Mouse (Mus musculus): ENCODE data around the gene Lrrc20. TPM values are rescaled to one million over a fixed set of nuclear protein-coding genes. Genes with fewer than 3 reads are reported as not detected.

The Lrrc20 gene
- polyA plus RNA-seq, 1 experiment from 2014 or later: 13.0 TPM

DNA sequence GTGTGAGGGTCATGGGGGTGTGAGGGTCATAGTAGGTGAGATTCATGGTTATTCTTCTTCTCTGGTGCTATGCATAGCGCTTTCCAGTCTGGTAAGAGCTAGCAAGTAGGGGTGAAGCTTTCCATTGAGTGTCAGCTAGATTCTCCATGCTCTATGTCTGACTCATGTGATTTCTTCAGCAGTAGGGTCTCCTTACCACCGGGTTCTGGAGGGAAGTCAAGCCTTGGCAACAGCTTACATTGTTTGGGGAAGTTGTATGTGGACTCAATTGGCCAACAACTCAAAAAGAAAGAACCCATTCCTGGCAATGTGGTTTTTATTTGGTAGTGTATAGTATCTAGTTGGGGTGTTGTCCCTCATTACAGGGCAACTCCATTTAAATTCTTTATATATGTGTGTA lies 28.5 kb downstream of the Lrrc20 start:
- H3K36me3 ChIP-seq (replicated peaks): no peaks in the 10 kb centered on the region
- WGBS: 85% methylated on average over 2 of the region's 2 CpGs
- H3K4me1 ChIP-seq: peaks cover 12% of the 10 kb centered on the region

DNA sequence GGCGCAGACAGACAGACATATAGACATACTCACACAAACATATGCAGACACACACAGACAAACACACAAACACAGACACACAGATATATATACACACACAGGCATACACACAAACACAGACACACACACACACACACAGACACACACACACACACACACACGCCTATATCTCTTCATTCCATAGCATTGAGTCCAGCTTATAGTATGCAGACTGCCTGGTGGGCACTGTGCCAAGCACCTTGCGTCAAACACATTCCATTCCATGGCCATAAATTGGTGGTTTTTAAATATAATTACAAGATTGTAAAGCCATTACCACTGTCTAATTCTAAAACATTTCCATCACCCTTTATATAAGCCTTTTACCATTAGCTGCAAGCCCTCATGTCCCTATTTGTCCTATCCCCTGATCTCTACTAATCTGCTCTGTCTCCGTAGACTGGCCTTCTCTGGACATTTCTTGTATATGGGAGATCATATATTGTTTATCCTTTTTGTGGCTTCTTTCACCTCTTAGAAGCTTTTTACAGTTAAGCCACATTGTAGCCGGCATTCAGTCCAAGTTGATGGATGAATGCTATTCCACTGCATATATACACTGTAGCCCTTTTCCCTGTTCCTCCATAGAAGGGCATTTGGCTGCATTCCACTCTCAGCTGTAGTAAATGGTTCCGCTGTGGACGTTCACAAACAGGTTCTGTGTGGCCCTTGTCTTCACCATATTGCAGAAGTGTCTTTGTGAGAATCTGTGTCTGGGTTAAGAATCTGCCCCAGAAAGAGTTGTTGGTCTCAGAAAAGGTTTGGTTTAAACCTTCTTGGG lies 31.0 kb downstream of the Lrrc20 start:
- 91% methylated on average over 7 of the region's 7 CpGs for WGBS
- no peak for DNase-seq (ENCODE audit: low spot score)
- Histone ChIP-seq H3K4me1 (0 out of 2 replicates have a peak, but pooled peaks cover 3% of the 10 kb centered on the region), H3K9me3 (no peaks in the 10 kb centered on the region), H3K27me3 (replicated peaks; ENCODE audit: low read depth, poor library complexity, severe bottlenecking) (no peaks in the 10 kb centered on the region), H3K27ac (replicated peaks) (no peak overlapping the region), H3K4me3 (no peak overlapping the region), H3K36me3 (replicated peaks) (no peaks in the 10 kb centered on the region)

More for the DNA sequence above, 28.5 kb downstream of the Lrrc20 start:
- Histone ChIP-seq H3K27ac (replicated peaks) (no peak overlapping the region), H3K9me3 (no peaks in the 10 kb centered on the region), H3K27me3 (replicated peaks; ENCODE audit: low read depth, poor library complexity, severe bottlenecking) (no peaks in the 10 kb centered on the region), H3K4me3 (no peak overlapping the region)
- no peak for DNase-seq (ENCODE audit: low spot score)

DNA sequence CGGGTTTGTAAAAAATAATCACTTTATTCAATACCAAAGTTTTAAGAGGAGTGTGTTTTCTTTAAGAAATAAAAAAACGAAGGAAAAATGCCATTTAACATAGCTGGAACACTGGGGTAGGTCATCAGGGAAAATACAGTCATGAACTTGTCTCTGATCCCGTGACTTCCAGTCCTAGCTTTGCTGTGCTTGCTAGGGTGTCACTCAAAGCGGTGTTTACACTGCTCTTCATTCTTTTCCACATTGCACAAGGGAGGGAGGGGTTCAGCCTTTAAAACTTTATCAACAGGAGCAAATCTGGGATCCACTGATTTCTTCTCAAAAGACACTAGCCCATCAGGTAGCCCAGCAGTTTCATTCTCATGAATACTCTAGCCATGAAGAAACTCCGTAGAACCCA lies 34.3 kb downstream of the Lrrc20 start:
- peaks cover 9% of the 10 kb centered on the region; the same call in 1 of the 2 replicates for H3K4me1 ChIP-seq
- DNase-seq (ENCODE audit: low spot score): no peak
- WGBS: 89% methylated on average over 5 of the region's 5 CpGs
- H3K27me3 ChIP-seq (replicated peaks; ENCODE audit: low read depth, poor library complexity, severe bottlenecking): no peaks in the 10 kb centered on the region
- H3K9me3 ChIP-seq: no peaks in the 10 kb centered on the region
- H3K4me3 ChIP-seq: no peak overlapping the region
- no peak overlapping the region for H3K27ac ChIP-seq (replicated peaks)
- H3K36me3 ChIP-seq (replicated peaks): no peaks in the 10 kb centered on the region

DNA sequence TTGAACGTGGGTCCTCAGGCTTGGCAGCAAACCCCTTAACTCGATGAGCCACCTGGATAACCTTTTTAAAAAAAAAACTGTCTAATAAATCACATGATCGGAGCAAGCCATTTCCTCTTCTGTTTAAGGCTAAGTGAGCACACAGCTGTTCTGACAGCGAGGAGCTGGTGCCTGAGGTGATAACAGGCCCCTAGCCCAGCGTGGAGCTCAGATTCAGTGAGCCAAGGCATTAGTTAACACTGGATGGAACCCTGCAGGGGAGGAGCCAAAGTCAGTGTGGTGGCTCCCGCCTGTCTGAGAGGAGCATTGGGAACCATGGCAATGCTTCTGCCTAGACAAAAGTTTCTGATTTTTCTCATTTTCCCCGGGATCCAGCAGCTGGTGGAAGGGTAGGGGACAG lies 35.2 kb downstream of the Lrrc20 start:
- H3K27ac ChIP-seq (replicated peaks): no peak overlapping the region
- H3K4me1 ChIP-seq: peaks cover 9% of the 10 kb centered on the region; the same call in 1 of the 2 replicates
- 37% methylated on average over 7 of the region's 7 CpGs for WGBS
- H3K9me3 ChIP-seq: no peaks in the 10 kb centered on the region
- no peaks in the 10 kb centered on the region for H3K36me3 ChIP-seq (replicated peaks)
- DNase-seq (ENCODE audit: low spot score): peak; percentile 33
- no peak overlapping the region for H3K4me3 ChIP-seq
- no peaks in the 10 kb centered on the region for H3K27me3 ChIP-seq (replicated peaks; ENCODE audit: low read depth, poor library complexity, severe bottlenecking)

- Histone ChIP-seq H3K36me3 (replicated peaks) (no peaks in the 10 kb centered on the region), H3K27me3 (replicated peaks; ENCODE audit: low read depth, poor library complexity, severe bottlenecking) (no peaks in the 10 kb centered on the region; the same call in 1 of the 2 replicates), H3K9me3 (no peaks in the 10 kb centered on the region), H3K4me3 (no peak overlapping the region), H3K4me1 (peaks cover 14% of the 10 kb centered on the region), H3K27ac (replicated peaks) (no peak overlapping the region)
- WGBS: 63% methylated on average over 11 of the region's 11 CpGs
- no peak for DNase-seq (ENCODE audit: low spot score)
Measured at GRCm38 (mm10) chr10:61512215-61512889, 36.8 kb downstream of the Lrrc20 start.

- Histone ChIP-seq H3K9me3 (peaks cover 4% of the 10 kb centered on the region; the same call in 1 of the 2 replicates), H3K27me3 (replicated peaks; ENCODE audit: low read depth, poor library complexity, severe bottlenecking) (no peaks in the 10 kb centered on the region; the same call in 1 of the 2 replicates), H3K36me3 (replicated peaks) (peaks cover 5% of the 10 kb centered on the region; the same call in 1 of the 2 replicates), H3K4me1 (peaks cover 21% of the 10 kb centered on the region), H3K4me3 (no peak overlapping the region), H3K27ac (replicated peaks) (no peak overlapping the region)
- 79% methylated on average over 5 of the region's 5 CpGs for WGBS
- no peak for DNase-seq (ENCODE audit: low spot score)
Measured at GRCm38 (mm10) chr10:61516866-61517265, 41.3 kb downstream of the Lrrc20 start.

DNA sequence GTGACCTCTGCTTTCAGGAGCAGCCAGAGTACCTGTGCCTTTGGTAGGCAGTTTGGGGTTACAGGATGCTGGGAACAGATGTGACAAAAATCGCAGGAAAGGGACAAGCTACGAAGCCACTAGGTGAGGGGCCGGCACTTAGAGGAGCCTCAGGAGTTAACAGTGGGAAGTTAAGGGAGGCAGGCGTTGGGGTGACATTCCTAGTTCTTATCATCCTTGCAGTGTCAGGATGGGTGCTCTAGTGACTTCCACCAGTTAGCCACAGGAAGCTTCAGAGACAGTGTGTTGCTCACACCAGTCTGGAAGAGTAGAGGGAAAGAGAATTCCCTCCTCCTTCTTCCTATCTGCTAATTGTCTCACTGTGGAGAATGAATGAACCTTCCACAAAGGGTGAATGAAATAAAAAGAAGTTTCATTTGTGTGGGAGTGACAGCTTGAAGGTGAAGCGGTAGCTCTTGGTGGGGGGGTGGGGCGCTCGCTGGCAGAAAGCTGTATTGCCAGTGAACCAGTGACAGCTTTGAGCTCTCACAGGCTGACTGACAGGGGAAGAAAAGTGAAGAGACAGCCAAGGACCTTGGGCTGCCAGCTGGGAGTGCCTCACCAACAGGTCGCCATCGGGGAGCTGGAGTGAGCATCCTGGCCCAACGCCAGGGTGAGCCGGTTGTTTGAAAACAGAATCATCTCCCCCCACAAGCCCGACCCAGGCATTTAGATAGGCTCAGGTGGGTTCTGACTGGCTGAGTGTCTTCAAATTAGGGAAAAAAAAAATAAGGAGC lies 41.9 kb downstream of the Lrrc20 start:
- Histone ChIP-seq H3K9me3 (peaks cover 4% of the 10 kb centered on the region; the same call in 1 of the 2 replicates), H3K36me3 (replicated peaks) (peaks cover 5% of the 10 kb centered on the region; the same call in 1 of the 2 replicates), H3K4me1 (peaks cover 18% of the 10 kb centered on the region), H3K27me3 (replicated peaks; ENCODE audit: low read depth, poor library complexity, severe bottlenecking) (no peaks in the 10 kb centered on the region; the same call in 1 of the 2 replicates), H3K27ac (replicated peaks) (no peak overlapping the region), H3K4me3 (no peak overlapping the region)
- no peak for DNase-seq (ENCODE audit: low spot score)
- 65% methylated on average over 12 of the region's 12 CpGs for WGBS

- no peak overlapping the region for H3K4me3 ChIP-seq
- H3K27me3 ChIP-seq (replicated peaks; ENCODE audit: low read depth, poor library complexity, severe bottlenecking): no peaks in the 10 kb centered on the region; the same call in 1 of the 2 replicates
- no peak for DNase-seq (ENCODE audit: low spot score)
- 91% methylated on average over 9 of the region's 9 CpGs for WGBS
- H3K9me3 ChIP-seq: peaks cover 4% of the 10 kb centered on the region; the same call in 1 of the 2 replicates
- H3K27ac ChIP-seq (replicated peaks): no peak overlapping the region
- H3K36me3 ChIP-seq (replicated peaks): peaks cover 5% of the 10 kb centered on the region; the same call in 1 of the 2 replicates
- H3K4me1 ChIP-seq: peaks cover 15% of the 10 kb centered on the region
Measured at GRCm38 (mm10) chr10:61518320-61518719, 42.7 kb downstream of the Lrrc20 start.

- Histone ChIP-seq H3K27me3 (replicated peaks; ENCODE audit: low read depth, poor library complexity, severe bottlenecking) (no peaks in the 10 kb centered on the region; the same call in 1 of the 2 replicates), H3K36me3 (replicated peaks) (peaks cover 5% of the 10 kb centered on the region; the same call in 1 of the 2 replicates), H3K9me3 (peaks cover 4% of the 10 kb centered on the region; the same call in 1 of the 2 replicates), H3K27ac (replicated peaks) (no peak overlapping the region), H3K4me3 (no peak overlapping the region), H3K4me1 (peaks cover 15% of the 10 kb centered on the region)
- WGBS: 50% methylated on average over 2 of the region's 2 CpGs
- no peak for DNase-seq (ENCODE audit: low spot score)
Measured at GRCm38 (mm10) chr10:61519491-61519890, 43.9 kb downstream of the Lrrc20 start.

DNA sequence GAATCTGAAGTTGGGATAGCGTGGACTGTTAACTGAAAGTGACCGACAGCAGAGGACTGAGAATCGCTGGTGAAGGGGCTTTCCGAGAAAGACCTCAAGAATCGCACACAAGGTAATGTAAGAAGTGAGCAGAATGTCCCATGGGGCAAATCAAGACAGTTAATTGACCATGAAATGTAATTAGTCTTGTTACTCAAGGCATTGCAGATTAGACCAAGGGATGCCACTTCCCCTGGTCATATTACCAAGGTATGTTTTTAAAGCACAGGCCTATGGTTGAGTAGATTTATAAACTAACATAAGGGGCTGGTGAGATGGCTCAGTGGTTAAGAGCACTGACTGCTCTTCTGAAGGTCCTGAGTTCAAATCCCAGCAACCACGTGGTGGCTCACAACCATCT lies 45.1 kb downstream of the Lrrc20 start:
- Histone ChIP-seq H3K4me1 (peaks cover 19% of the 10 kb centered on the region), H3K4me3 (no peak overlapping the region)

GRCm38 (mm10) chr10:61530936-61531335 lies 55.3 kb downstream of the Lrrc20 start:
- Histone ChIP-seq H3K4me1 (peaks cover 32% of the 10 kb centered on the region), H3K27me3 (replicated peaks; ENCODE audit: low read depth, poor library complexity, severe bottlenecking) (no peaks in the 10 kb centered on the region), H3K9me3 (no peaks in the 10 kb centered on the region), H3K27ac (replicated peaks) (no peak overlapping the region), H3K4me3 (no peak overlapping the region), H3K36me3 (replicated peaks) (peaks cover 32% of the 10 kb centered on the region)
- 92% methylated on average over 3 of the region's 3 CpGs for WGBS
- DNase-seq (ENCODE audit: low spot score): no peak

More for the DNA sequence above, 45.1 kb downstream of the Lrrc20 start:
- no peak for DNase-seq (ENCODE audit: low spot score)
- no peaks in the 10 kb centered on the region; the same call in 1 of the 2 replicates for H3K27me3 ChIP-seq (replicated peaks; ENCODE audit: low read depth, poor library complexity, severe bottlenecking)
- H3K9me3 ChIP-seq: peaks cover 4% of the 10 kb centered on the region; the same call in 1 of the 2 replicates
- WGBS: 73% methylated on average over 6 of the region's 6 CpGs
- H3K27ac ChIP-seq (replicated peaks): no peak overlapping the region
- peaks cover 5% of the 10 kb centered on the region; the same call in 1 of the 2 replicates for H3K36me3 ChIP-seq (replicated peaks)

- Histone ChIP-seq H3K4me1 (peaks cover 53% of the 10 kb centered on the region), H3K9me3 (no peaks in the 10 kb centered on the region), H3K27me3 (replicated peaks; ENCODE audit: low read depth, poor library complexity, severe bottlenecking) (no peaks in the 10 kb centered on the region), H3K4me3 (no peak overlapping the region), H3K36me3 (replicated peaks) (peaks cover 16% of the 10 kb centered on the region; the same call in 1 of the 2 replicates), H3K27ac (replicated peaks) (peak overlapping the region; percentile 87)
- 63% methylated on average over 7 of the region's 7 CpGs for WGBS
- DNase-seq (ENCODE audit: low spot score): no peak
Measured at GRCm38 (mm10) chr10:61533285-61533684, 57.7 kb downstream of the Lrrc20 start.

Data from embryonic facial prominence, embryonic 10.5 days (tissue).